Mouse (Mus musculus) G1E (cell line): ENCODE data around the gene Ppp3cb. TPM values are rescaled to one million over a fixed set of nuclear protein-coding genes. Genes with fewer than 3 reads are reported as not detected.

Experiments
- ATAC-seq: 2 replicates; pipeline ENCODE4 v1.8.0; 2016; ENCODE audit warnings: mild to moderate bottlenecking; ENCODE audit not compliant: insufficient number of reproducible peaks, poor library complexity, low FRiP score, severe bottlenecking; ENCODE audit errors: extremely low read depth
- DNase-seq: peaks from one replicate; pipeline ENCODE4 v3.0.0; 2012; ENCODE audit warnings: low spot score
- H3K27me3 ChIP-seq: 2 replicates; pipeline ENCODE4 v1.6.1; 2012; ENCODE audit warnings: mild to moderate bottlenecking, low read length, inconsistent platforms; ENCODE audit not compliant: insufficient read depth
- H3K36me3 ChIP-seq: replicated peaks from 2 replicates; pipeline ENCODE3; 2012; ENCODE audit warnings: mild to moderate bottlenecking, inconsistent platforms
- H3K4me1 ChIP-seq: 2 replicates; pipeline ENCODE4 v1.6.1; 2012; ENCODE audit warnings: low read depth, low read length, inconsistent platforms, mixed read lengths; ENCODE audit not compliant: insufficient read depth
- H3K4me3 ChIP-seq: 2 replicates; pipeline ENCODE4 v1.5.1; 2012; ENCODE audit warnings: low read depth, mild to moderate bottlenecking, inconsistent platforms, low read length, moderate library complexity, mixed read lengths
- H3K9me3 ChIP-seq: replicated peaks from 2 replicates; pipeline ENCODE4 v1.6.1; 2012; ENCODE audit warnings: inconsistent platforms
- CTCF ChIP-seq: IDR thresholded peaks from 2 replicates; pipeline ENCODE4 v1.5.1; 2012; ENCODE audit warnings: low read depth, low read length, inconsistent platforms, mixed read lengths
- GATA1 ChIP-seq: IDR thresholded peaks from 2 replicates; pipeline ENCODE4 v1.6.1; 2012; ENCODE audit warnings: borderline replicate concordance, low read length, inconsistent platforms, mixed read lengths
- GATA2 ChIP-seq: IDR thresholded peaks from 2 replicates; pipeline ENCODE4 v1.6.1; 2012; ENCODE audit warnings: low read depth, low read length, inconsistent platforms, borderline replicate concordance
- POLR2AphosphoS5 ChIP-seq: IDR thresholded peaks from 2 replicates; pipeline ENCODE4 v1.6.1; 2012; ENCODE audit warnings: low read depth, low read length, inconsistent platforms; ENCODE audit not compliant: insufficient replicate concordance
- TAL1 ChIP-seq: conservative IDR thresholded peaks from 2 replicates; pipeline ENCODE4 v1.6.1; 2012; ENCODE audit warnings: low read depth, low read length, inconsistent platforms, mixed read lengths
- polyA plus RNA-seq: library from polyadenylated mRNA; stranded (reverse); fragments of >175 nt; gene quantifications from 2 replicates; pipeline ENCODE4 v1.2.3, GENCODE M21; 2012
- total RNA-seq, 2 experiments: library from RNA; stranded (forward) in 1 of 2; stranded (reverse) in 1 of 2; fragments of 200-1000 nt in 1 of 2; fragments of >200 nt in 1 of 2; fragmentation: Nextera tagmentation in 1 of 2; gene quantifications; 2 replicates each; pipeline ENCODE4 v1.2.3; 2014 to 2017

The Ppp3cb gene
- total and polyA plus RNA-seq, 3 experiments, result 4.4 to 249 (median 68.9) TPM

DNA sequence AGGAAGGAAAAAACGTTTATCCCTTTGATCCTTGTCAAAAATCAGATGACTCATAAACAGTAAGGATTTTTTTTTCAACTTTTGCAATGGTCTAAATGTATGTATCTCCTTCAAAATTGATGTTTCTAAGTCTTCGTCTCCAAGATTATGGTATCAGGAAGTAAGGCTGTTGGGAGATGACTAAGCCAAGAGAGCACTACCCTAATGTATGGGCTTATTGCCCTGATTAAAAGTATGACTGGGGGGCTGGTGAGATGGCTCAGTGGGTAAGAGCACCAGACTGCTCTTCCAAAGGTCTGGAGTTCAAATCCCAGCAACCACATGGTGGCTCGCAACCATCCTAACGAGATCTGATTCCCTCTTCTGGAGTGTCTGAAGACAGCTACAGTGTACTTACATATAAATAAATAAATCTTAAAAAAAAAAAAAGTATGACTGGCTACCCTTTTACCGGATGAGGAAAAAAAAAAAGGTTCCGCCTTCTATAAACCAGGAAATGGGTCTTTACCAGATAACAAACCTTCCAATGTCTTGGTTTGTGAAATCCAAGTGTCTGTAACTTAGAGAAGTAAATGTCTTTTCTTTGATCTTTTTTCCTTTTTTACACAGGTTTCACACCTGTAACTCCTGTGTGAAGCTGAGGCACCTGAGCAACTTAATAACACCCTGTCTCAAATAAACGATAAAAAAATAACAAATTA is 64.2 kb downstream of the Ppp3cb start:
- Histone ChIP-seq H3K36me3 (peaks cover 36% of the 10 kb centered on the region), H3K27me3 (no peaks in the 10 kb centered on the region), H3K9me3 (no peaks in the 10 kb centered on the region), H3K4me3 (no peak overlapping the region), H3K4me1 (peaks cover 34% of the 10 kb centered on the region)
- ATAC-seq (no peak), DNase-seq (no peak)
- TF ChIP-seq GATA2 (no peak), TAL1 (no peak), POLR2AphosphoS5 (no peak), GATA1 (no peak), CTCF (no peak)

DNA sequence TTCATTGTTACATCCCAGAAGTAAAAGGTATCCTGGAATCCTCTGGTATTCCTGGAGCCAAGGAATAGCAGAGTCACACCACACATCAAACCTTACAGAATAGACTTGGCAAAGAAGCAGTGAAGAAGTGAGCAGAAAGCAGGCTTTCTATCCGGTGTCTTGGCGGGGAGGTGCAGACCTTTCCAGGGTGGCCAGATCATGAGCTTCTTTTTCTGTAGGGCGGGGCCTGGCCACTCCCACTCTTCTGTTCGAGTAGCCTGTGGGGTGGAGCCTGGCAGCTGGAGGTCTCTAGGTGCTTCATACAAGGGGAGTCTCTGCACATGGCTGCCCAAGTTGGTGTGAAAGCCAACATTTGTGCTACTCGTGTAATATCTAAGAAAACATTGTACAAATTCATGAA is 65.2 kb downstream of the Ppp3cb start:
- Histone ChIP-seq H3K36me3 (peaks cover 41% of the 10 kb centered on the region), H3K4me3 (no peak overlapping the region; the same call in 1 of the 2 replicates), H3K27me3 (no peaks in the 10 kb centered on the region), H3K9me3 (no peaks in the 10 kb centered on the region), H3K4me1 (peaks cover 34% of the 10 kb centered on the region)
- DNase-seq (peak; percentile 43), ATAC-seq (peak; percentile 58; the same call in 1 of the 2 replicates)
- TF ChIP-seq POLR2AphosphoS5 (no peak), GATA1 (no peak), TAL1 (no peak), GATA2 (no peak), CTCF (no peak)

DNA sequence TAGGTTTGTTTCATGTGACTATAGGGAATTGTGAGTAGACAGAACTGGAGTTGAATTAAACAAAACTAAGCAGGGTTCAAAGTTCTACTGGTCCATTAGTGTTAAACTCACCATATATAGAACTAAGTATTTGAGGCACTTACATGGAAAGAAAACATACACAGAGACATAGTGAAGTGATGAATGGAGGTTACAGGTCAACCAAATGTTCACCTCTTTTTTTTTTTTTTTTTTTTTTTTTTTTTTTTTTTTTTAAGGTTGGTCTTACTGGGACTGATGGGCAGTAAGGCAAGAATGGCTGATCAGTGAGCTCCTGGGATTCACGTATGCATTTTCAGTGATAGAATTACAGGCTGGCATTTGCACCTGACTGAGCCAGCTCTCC is 66.2 kb downstream of the Ppp3cb start:
- TF ChIP-seq GATA1 (no peak), CTCF (no peak), GATA2 (no peak), TAL1 (no peak)
- Histone ChIP-seq H3K27me3 (no peaks in the 10 kb centered on the region), H3K36me3 (peaks cover 43% of the 10 kb centered on the region), H3K9me3 (no peaks in the 10 kb centered on the region), H3K4me3 (peak overlapping the region; percentile 84), H3K4me1 (peaks cover 37% of the 10 kb centered on the region)
- DNase-seq (no peak), ATAC-seq (no peak)

DNA sequence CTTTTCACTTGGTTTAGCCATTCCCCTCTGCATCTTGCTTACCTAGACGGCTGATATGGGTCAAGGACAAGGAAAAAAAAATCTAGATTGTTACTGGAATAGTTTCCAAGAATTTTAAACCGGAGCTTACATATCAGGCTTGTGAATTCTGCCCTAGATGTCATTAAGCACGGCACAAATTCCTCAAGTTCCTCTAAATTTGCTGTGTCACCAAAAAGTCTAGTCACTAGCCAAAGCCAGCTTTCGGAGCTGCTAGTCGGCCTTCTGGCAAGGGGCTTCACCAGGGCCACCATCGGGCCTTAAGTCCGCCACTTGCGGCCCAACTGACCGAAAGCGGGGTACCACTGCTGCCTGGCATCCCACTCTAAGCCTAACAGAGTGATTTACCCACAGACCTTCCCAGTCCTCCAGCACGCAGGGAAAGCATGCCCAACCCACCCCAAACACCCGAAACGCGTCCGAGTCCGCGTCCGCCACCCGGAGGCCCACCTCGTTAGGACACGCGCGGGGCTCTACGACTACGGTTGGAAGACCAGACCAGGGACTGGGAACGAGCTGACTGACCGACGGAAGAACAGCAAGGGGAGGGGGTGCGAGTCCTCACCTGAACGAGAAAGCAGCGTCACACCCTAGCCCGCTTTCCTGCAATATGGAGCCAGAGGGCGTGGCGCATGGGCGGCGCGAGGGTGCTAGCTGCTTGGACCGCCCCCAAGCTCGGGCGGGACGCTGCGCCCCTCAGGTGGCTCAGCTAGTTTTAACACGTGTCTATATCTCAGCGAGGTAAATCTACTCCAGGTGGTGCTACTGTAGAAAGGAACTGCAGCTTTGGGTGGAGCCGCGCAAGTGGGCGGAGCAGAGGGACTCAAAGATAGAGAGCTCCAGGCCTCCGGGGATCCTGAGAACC is 66.8 kb downstream of the Ppp3cb start, which contains the start of gene Anxa7:
Anxa7 (minus strand) TSS at position 843 of the 904 bp plus-strand sequence.
- ATAC-seq, result peak; percentile 58
- peak within 1 kb of the TSS; percentile 84 for H3K4me3 ChIP-seq
- peaks cover 37% of the 10 kb centered on the region for H3K4me1 ChIP-seq
- peaks cover 39% of the 10 kb centered on the region for H3K36me3 ChIP-seq
- no peaks in the 10 kb centered on the region for H3K27me3 ChIP-seq
- H3K9me3 ChIP-seq, result no peaks in the 10 kb centered on the region
- TF ChIP-seq GATA1, result no peak
- TF ChIP-seq POLR2AphosphoS5, result no peak
- TF ChIP-seq GATA2, result no peak
- TF ChIP-seq TAL1, result no peak
- no peak for TF ChIP-seq CTCF
- DNase-seq, result peak; percentile 44

DNA sequence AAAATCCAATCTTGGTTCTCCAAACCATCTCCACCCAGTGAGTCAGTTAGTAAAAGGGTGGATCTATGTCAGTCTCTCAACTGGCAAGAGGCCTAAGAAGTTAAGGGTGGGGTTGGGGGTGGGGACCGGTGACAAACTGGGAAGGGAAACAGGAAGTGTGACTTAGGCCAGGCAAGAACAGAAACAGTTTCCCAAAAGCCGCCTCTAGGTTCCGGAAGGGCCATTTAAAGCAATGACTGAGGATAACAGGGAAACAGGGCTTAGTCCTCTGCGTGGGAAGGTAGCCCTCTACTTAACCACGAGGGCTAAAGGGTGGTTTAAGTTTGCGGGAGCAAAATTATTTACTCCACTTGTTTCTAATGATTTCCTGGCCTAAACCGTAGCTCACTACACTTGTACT is 67.6 kb downstream of the Ppp3cb start:
- DNase-seq, result peak; percentile 68
- TF ChIP-seq CTCF, result no peak
- no peak for TF ChIP-seq GATA1
- no peak for TF ChIP-seq GATA2
- TF ChIP-seq TAL1, result no peak
- no peak for TF ChIP-seq POLR2AphosphoS5
- Histone ChIP-seq H3K9me3 (no peaks in the 10 kb centered on the region), H3K27me3 (no peaks in the 10 kb centered on the region), H3K4me3 (peak overlapping the region; percentile 84), H3K36me3 (peaks cover 37% of the 10 kb centered on the region), H3K4me1 (peaks cover 37% of the 10 kb centered on the region)
- peak; percentile 63 for ATAC-seq

DNA sequence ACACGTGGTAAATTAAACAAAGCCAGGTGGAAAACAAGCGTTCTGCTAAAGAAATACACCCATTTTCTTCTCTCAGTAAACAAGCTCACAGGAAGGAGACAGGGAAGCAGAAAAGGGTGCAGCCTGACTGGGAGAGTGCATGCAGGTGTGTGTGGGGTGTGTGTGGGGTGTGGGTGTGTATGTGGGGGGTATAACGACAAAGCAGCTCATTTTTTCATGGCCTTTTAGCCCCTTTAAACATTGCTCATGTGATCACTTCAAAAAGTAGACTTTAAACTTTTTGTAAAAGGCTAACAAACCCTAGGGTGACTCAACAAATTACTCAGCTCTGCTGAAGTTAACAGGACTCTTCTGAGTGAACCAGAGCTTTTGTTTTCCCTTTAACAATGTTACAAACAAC is 68.0 kb downstream of the Ppp3cb start:
- H3K9me3 ChIP-seq, result no peaks in the 10 kb centered on the region
- H3K36me3 ChIP-seq, result peaks cover 37% of the 10 kb centered on the region
- no peak for TF ChIP-seq GATA1
- no peak for TF ChIP-seq GATA2
- TF ChIP-seq CTCF, result no peak
- no peak for TF ChIP-seq POLR2AphosphoS5
- no peak for TF ChIP-seq TAL1
- peak overlapping the region; percentile 84; the same call in 1 of the 2 replicates for H3K4me3 ChIP-seq
- no peak for ATAC-seq
- no peak for DNase-seq
- no peaks in the 10 kb centered on the region for H3K27me3 ChIP-seq
- H3K4me1 ChIP-seq, result peaks cover 37% of the 10 kb centered on the region
